Mouse (Mus musculus): ENCODE results near the gene Erbin.

DNA sequence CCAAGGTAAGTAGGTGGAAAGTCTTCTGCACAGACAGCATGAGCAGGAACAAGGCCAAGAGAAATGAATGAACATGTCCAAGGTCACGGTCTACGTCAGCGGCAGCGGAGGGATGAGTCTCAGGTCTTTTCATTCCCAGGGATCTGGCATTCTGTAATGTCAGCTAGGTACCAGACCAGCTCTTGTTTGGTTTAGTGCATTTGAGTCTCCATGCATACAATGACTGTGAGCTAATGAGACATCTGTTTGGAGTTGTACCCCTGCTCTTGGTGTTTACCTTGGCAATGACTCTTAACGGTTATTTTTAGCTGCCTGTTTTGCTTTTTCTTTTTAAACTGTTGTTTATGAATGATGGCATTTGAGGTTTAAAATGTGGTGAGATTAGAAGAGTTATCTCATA, 39.5 kb upstream of the Erbin start:
- TF ChIP-seq POLR2A (IDR thresholded peaks at IDR 0.05; ENCODE audit: control insufficient read depth, low read depth, low read length) (no peak), CTCF (IDR thresholded peaks at IDR 0.05; ENCODE audit: control insufficient read depth, insufficient read depth, insufficient replicate concordance, low read depth, low read length) (no peak)

Data from testis, adult 2 months (tissue).